Mouse (Mus musculus): ENCODE measurements at regions not wholly inside any gene's neighbourhood (a gene's known extent, or its start where the extent isn't known, plus 50 kb on each side); places are given as distances from the start of the nearest gene placed in this dataset.

DNA sequence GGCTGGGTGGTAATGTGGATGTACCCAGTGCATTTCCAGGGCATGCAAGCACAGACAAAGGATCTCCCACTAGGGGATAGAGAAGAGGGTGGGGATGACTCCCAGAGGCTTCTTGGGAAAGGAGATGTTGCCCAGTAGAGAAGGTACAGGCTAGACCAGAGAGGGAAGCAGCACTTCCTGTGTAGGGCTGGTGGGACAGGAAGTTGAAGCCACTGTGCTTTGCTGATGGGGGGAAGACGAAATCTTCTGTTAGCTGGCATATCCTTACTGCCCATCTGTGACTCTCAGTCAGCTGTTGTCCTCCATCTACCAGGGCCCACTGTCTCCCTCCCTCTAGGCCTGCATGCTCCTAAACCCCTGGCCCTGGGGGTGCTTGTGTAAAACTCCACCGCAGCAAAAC lies 180.2 kb downstream of the Wdr11 start:
- DNase-seq (ENCODE audit: low spot score in 2 of 2): no peak

DNA sequence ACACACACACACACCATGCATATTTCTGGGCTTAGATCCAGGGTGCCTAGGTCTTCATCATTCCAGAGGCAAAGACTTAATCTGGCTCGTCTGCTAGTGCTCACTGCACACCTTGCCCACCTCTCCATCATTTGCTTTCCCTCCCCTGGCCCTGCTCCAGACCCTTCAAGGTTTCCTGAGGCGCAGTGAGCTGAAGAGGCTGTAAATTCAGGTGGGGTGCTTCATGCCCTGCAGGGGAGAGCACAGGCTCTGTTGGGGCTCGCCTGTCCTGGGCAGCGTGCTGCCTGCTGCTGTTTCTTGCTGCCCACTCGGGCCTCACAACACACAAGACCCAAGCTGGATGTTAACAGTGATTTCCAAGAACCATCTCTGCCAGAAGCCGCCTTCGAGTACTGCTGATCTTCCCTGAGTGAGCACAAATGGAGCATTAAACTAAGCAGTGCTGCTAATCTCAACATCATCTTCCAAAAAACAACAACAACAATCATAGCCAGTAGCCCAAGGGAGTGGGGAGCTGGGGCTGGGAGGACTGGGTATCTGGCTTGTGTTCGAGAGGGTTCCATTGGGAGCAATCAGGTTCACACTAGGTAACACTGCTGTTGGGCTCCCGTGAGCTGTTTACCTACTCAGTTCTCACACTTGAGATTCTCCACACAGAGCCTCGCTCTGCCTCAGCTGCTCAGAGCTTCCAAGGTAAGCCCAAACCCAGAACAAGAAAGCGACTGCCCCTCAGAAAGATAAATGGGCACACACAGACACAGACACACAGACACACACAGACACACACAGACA lies 181.1 kb downstream of the Wdr11 start:
- no peak for DNase-seq (ENCODE audit: low spot score in 2 of 2)

- no peak for DNase-seq (ENCODE audit: low spot score in 2 of 2)
Observed at GRCm38 (mm10) chr7:129774261-129774861, 182.7 kb downstream of the Wdr11 start.

GRCm38 (mm10) chr7:129775189-129775588 lies 183.5 kb downstream of the Wdr11 start:
- DNase-seq (ENCODE audit: low spot score in 2 of 2): no peak

DNA sequence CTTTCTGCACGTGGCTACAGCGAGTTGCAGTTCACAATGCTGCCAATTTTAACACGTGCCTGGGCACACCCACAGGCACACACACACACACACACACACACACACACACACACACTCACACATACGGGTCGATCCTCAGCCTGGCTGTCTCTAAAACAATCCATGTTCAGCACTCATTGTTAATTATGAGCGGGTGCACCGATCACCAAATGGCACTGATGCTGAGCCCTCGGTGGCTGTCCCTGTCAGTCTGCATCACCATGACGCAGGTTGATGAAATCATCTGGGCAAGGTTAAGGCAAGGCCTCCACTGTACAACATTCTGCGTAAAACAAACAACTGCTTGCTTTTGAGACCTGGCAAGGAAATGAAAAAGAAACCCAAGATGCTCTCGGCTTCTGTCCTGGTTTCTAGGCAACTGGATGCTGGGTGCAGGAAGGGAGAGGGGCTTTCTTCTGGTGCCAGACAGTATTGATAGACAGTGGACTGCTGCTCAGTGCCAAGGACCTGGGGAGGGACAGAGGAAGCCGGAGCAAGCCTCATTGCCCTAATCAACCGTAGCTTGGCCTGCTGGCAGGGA lies 187.3 kb downstream of the Wdr11 start:
- DNase-seq (ENCODE audit: low spot score in 2 of 2): no peak

DNA sequence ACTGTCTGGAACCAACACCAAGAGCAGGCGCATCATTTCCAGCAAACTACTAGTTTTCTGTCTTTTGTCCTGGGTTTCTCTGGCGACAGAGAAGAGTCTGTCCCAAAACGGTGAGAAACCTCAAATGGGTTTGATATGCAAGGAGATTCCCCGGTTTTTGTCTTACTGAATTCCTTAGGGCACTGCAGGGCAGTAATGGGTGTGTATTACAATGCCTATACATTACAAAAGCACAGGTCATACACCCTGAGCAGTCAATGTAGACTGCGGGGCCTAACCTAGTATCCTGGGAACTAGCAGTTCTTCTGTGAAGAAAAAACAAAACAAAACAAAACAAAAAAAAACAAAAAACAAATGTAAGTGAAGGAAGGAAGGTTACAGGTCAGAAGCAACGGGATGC lies 188.3 kb downstream of the Wdr11 start:
- DNase-seq (ENCODE audit: low spot score in 2 of 2): no peak

DNA sequence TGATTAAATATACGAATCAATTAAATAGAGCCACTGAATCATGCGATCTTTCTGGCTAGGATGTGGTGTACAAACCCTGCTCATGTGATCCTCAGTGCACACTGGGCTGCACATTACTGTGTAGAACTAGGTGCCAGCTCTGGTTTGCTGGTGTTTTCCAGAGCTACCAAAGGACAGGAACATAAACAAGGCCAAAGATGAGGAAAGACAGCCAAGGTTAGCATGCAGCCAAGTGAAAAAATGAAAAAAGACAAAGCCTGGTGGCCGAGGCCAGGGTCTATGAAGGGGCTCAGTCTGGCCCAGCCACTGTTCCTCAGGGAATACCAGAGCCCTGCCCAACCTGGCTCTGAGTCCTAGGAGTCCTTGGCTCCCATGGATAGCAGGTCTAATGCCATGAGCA lies 190.1 kb downstream of the Wdr11 start:
- peak in 1 of 2 experiments; percentile 31 for DNase-seq (ENCODE audit: low spot score in 2 of 2)

DNA sequence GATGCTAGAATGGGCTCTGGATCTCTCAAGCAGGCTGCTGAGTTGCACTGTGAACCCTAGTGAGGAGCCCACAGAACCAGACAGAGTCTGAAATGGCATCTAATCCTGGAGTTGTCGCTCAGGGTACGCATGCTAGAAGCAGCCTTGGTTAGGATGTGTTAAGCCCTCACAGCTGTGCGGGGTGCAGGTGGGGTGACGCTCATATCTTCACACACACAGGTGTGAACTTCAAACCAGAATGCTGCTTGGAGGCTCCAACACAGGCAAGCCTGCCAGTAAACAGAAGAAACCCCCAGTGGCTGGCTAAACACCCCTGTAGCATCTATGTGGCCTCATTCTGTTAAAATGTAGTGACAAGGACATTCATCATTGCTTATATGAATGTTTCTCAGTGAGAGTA lies 193.3 kb downstream of the Wdr11 start:
- DNase-seq (ENCODE audit: low spot score in 2 of 2): no peak

GRCm38 (mm10) chr7:129787011-129787410 lies 195.3 kb downstream of the Wdr11 start:
- no peak for DNase-seq (ENCODE audit: low spot score in 2 of 2)

DNA sequence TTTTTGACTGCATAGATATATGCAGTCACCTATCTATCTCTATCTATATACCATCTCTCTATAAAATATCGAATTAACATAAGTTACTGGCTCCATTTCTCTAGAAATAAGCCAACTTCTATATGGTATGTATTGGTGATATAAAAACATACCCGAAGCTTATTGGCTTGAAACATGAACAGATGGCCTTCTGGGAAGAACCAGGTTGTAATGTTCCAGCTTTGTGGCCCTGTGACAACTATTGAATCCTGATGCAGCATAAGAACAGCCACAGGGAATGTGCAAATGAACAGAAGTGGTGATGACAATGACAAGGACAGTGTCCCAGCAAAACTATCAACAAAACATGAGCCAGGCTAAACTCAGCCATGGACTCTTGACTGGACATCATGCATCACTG lies 196.1 kb downstream of the Wdr11 start:
- no peak for DNase-seq (ENCODE audit: low spot score in 2 of 2)

DNA sequence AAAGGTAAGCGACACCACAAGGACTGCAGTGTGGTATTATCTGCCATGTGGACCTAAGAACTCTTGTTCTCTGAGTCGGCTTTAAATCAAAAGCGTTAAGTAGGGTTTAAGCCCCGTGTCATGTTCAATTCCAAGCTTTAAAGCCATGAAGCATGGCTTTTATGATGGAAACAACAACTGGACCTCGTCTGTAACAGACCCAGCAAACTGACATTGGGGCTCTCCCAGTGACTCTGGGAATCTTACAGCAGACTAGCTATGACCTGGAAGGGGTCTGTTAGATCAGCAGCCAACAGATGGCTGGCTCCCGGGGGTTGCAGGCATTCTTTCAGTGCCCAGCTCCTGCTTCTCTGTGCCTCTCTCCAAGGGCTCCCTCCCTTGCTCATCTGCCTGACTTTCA lies 197.8 kb downstream of the Wdr11 start:
- no peak for DNase-seq (ENCODE audit: low spot score in 2 of 2)

- DNase-seq (ENCODE audit: low spot score in 2 of 2): no peak
Observed at GRCm38 (mm10) chr7:129790590-129791449, 199.2 kb downstream of the Wdr11 start.

DNA sequence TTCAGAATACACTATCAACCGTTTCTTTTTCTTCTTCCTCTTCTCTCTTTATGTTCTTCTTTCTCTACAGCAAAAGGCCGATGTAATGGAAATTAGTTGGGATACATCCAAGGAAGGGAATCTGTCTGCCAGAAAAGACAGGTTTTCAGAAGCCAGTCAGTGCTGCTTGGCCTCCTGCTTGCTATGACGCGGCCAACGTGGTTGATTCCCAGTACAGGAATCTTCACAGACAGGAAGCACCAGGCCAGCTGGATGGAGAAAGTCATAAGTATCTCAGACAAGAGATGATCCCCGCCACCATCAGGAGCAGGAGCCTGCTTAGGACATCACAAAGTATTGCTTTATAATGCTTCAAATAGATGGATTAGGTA lies 199.8 kb downstream of the Wdr11 start:
- no peak for DNase-seq (ENCODE audit: low spot score in 2 of 2)

DNA sequence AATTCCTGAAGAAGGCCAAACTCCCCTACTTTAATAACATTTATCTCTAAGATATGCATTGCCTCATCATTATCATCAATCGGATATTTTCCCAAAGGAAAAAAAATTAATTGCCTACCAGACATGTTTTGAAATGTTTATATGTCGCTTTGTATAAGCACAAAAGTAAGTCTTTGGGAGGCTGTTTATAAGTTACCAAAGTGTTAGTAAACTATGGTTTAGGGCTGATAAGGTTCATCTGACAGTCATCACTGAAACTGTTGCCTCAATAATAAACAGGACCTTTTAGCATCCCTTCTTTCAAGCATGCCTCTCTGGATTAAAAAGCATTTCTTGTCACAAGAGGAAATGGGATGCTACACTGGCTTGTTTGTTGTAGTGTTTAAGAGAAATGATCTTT lies 202.1 kb downstream of the Wdr11 start:
- no peak for DNase-seq (ENCODE audit: low spot score in 2 of 2)

- no peak for DNase-seq (ENCODE audit: low spot score in 2 of 2)
Observed at GRCm38 (mm10) chr7:129794276-129794675, 202.6 kb downstream of the Wdr11 start.

DNA sequence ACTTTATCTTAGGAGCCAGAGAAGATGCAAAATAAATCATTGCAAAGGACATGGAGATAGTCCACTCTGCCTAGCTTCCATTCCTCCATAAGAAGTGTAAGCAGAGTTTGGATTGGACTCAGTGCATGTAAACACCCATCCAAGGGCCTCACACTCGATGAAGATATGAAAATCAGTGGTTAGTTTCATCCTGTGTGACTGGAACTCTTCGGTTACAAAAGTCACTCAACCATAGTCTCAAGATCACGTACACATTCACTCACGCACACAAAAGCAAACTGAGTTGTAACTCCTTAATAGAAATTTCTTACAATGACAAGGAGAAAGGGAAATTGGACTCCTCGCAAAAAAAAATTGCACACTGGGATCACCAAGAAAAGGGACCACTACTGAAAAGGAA lies 206.9 kb downstream of the Wdr11 start:
- no peak for DNase-seq (ENCODE audit: low spot score in 2 of 2)

GRCm38 (mm10) chr7:129800461-129800867 lies 208.8 kb downstream of the Wdr11 start:
- DNase-seq (ENCODE audit: low spot score in 2 of 2): peak in 1 of 2 experiments; percentile 3

GRCm38 (mm10) chr7:129801431-129801847 lies 209.8 kb downstream of the Wdr11 start:
- DNase-seq (ENCODE audit: low spot score in 2 of 2): peak in 1 of 2 experiments; percentile 26

GRCm38 (mm10) chr7:129802168-129802567 lies 210.5 kb downstream of the Wdr11 start:
- no peak for DNase-seq (ENCODE audit: low spot score in 2 of 2)

- no peak for DNase-seq (ENCODE audit: low spot score in 2 of 2)
Observed at GRCm38 (mm10) chr7:129805340-129805739, 213.7 kb downstream of the Wdr11 start.

- no peak for DNase-seq (ENCODE audit: low spot score in 2 of 2)
Observed at GRCm38 (mm10) chr7:129810141-129810540, 218.5 kb downstream of the Wdr11 start.

GRCm38 (mm10) chr7:129810565-129810964 lies 218.9 kb downstream of the Wdr11 start:
- no peak for DNase-seq (ENCODE audit: low spot score in 2 of 2)
